Mouse (Mus musculus): ENCODE data around the gene Ddx28. TPM values are rescaled to one million over a fixed set of nuclear protein-coding genes. Genes with fewer than 3 reads are reported as not detected.

The Ddx28 gene
- 21.0 and 22.4 TPM in 2 replicates for polyA plus RNA-seq (2014; fragmentation: Nextera tagmentation; extraction: Ambion mirVana)

DNA sequence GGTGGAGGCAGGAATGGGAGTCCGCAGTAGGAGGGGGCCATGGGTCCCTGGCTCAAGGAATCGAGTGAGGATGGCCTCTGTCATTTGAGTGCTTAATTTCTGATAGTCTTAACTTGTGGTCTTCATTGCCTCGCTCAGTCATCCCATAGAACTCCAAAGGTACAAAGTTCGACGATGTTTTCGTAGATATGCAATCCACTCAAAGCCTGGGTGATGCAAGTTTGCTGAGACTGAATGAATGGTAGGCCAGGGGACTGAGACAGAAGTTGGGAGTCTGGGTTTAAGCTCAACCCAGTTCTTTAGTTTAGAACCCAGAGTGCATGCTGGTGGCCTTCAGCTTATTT, at the start of gene Ddx28:
TSS of gene Ddx28 (minus strand) at position 240 of the 344 bp plus-strand sequence.
- H3K27ac ChIP-seq (ENCODE audit: low read depth, low read length): no peak within 1 kb of the TSS
- H3K9me3 ChIP-seq (ENCODE audit: control insufficient read depth, low read length): no peaks in the 10 kb centered on the region
- H3K36me3 ChIP-seq (ENCODE audit: control insufficient read depth, insufficient read depth, low read length): no peaks in the 10 kb centered on the region; the same call in 1 of the 2 replicates
- H3K4me2 ChIP-seq (ENCODE audit: low read depth, low read length, severe bottlenecking): peak within 1 kb of the TSS; percentile 96
- no peaks in the 10 kb centered on the region for H3K27me3 ChIP-seq (ENCODE audit: control insufficient read depth, insufficient read depth, low read length)
- peaks cover 4% of the 10 kb centered on the region for H3K4me1 ChIP-seq (replicated peaks; ENCODE audit: control insufficient read depth, insufficient read depth, low read length)
- H3K4me3 ChIP-seq (ENCODE audit: low read depth, low read length): peak within 1 kb of the TSS; percentile 93
- H3K9ac ChIP-seq (ENCODE audit: low read length): peak within 1 kb of the TSS; percentile 84
- 5% methylated on average over 6 of the region's 6 CpGs for WGBS
- DNase-seq (ENCODE audit: low spot score): no peak
- ATAC-seq (replicated peaks; ENCODE audit: low FRiP score): no peak

DNA sequence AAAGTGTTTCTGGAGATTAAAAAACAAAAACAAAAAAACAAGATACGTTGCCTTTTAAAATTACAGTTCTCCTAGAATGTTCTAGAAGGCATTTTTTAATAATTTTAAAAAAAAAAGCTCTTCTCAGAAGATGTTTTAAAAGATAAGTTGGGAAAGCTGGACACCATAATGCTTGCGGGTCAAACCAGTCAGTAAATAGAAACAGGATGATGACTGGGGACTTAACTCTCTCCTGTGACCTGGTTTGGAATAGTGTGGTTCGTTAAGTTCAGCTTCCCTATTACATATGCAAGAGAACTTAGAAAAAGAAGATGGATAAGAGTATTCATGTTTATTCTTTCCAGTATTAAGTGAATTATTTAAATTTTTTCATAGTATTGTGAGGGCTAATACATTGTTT, 48.8 kb upstream of the Ddx28 start:
- H3K9me3 ChIP-seq (ENCODE audit: control insufficient read depth, low read length): no peaks in the 10 kb centered on the region
- H3K36me3 ChIP-seq (ENCODE audit: control insufficient read depth, insufficient read depth, low read length): no peaks in the 10 kb centered on the region
- no peaks in the 10 kb centered on the region for H3K27me3 ChIP-seq (ENCODE audit: control insufficient read depth, insufficient read depth, low read length)
- no peak for DNase-seq (ENCODE audit: low spot score)
- 4% methylated on average over 3 of the region's 3 CpGs for WGBS
- ATAC-seq (replicated peaks; ENCODE audit: low FRiP score): no peak
- no peaks in the 10 kb centered on the region; the same call in 1 of the 2 replicates for H3K4me1 ChIP-seq (replicated peaks; ENCODE audit: control insufficient read depth, insufficient read depth, low read length)
- no peak overlapping the region for H3K27ac ChIP-seq (ENCODE audit: low read depth, low read length)
- peak overlapping the region; percentile 49 for H3K4me2 ChIP-seq (ENCODE audit: low read depth, low read length, severe bottlenecking)
- peak overlapping the region; percentile 86 for H3K4me3 ChIP-seq (ENCODE audit: low read depth, low read length)
- no peak overlapping the region; the same call in 1 of the 2 replicates for H3K9ac ChIP-seq (ENCODE audit: low read length)

DNA sequence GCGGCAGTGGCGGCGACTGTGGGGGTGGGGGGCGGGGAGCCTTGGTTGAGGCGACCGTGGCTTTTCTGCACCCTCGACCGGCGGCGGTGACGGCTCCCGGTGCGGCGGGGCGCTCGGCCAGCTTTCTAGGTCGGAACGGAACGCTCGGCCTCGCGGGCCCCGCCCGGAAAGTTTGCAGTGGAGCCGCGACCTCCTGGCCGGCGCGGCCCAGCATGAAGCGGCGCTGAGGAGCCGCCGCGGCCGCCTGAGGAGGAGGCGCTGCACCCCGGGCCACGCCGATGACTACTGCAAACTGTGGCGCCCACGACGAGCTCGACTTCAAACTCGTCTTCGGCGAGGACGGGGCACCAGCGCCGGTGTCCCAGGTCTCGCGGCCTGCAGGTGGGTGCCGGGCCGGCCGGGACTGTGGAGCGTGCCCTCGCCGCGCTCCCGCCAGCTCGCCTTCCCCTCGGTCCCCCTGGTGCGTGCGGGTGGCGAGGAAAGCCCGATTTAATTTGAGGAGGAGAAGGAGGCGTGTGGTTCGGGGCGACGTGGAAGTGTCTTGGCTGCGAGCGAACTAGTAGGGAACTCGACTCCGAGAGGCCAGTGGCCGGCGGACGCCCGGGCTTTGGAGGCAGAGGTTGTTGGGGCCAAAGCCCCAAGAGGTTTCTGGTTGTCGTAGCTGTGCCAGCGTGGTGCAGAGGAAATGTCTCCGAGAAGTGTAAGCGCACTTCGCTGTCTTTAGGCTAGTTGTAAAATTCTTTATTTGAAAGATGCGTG, 48.1 kb upstream of the Ddx28 start:
- ATAC-seq (replicated peaks; ENCODE audit: low FRiP score) (peak; percentile 84), DNase-seq (ENCODE audit: low spot score) (peak; percentile 85)
- Histone ChIP-seq H3K27ac (ENCODE audit: low read depth, low read length) (peak overlapping the region; percentile 86), H3K4me2 (ENCODE audit: low read depth, low read length, severe bottlenecking) (peak overlapping the region; percentile 49), H3K9me3 (ENCODE audit: control insufficient read depth, low read length) (no peaks in the 10 kb centered on the region), H3K9ac (ENCODE audit: low read length) (peak overlapping the region; percentile 81), H3K27me3 (ENCODE audit: control insufficient read depth, insufficient read depth, low read length) (no peaks in the 10 kb centered on the region), H3K36me3 (ENCODE audit: control insufficient read depth, insufficient read depth, low read length) (no peaks in the 10 kb centered on the region), H3K4me1 (replicated peaks; ENCODE audit: control insufficient read depth, insufficient read depth, low read length) (no peaks in the 10 kb centered on the region; the same call in 1 of the 2 replicates), H3K4me3 (ENCODE audit: low read depth, low read length) (peak overlapping the region; percentile 86)
- WGBS: 0% methylated on average over 77 of the region's 83 CpGs

DNA sequence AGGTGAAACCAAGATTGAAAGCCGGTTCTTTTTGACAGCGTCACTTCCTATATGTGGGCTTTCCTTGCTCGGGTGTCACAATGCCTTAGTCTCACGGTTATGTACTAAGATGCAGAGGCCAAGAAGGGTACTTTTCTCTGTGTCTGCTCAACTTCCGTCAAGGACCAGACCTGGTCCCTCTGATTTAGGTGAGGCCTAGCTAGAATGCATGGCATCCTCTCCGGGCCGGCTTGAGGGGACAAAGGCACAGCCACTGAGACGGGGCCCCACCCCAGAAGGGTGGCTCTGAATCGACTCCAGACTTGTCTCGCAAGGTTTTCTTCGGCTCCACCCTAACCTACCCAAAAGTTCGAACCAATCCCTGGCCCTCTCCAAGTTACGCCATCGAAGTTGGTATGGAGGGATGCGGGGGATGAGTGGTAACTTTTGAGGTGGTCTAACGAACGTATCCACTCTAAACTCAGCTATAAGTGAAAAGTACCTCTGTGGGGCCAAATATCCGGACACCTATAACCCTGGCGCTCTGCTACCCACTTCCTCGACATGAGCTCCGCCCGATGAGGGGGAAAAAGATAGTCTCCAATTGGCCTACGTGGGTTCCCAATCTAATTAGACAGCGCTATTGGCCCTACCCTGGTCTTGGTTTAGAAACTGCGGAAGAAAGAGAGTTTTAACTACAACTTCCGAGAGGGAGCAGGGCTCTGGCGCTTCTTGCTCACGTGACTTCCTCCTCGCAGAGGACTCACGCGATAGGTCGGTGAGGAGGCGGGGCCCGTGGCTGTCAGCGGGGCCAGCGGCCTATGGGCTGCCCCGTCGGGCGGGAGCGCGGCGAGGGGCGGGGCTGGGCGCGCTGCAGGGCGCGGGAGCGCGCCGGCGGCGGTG, 47.3 kb upstream of the Ddx28 start, which contains the start of gene Nfatc3:
TSS of gene Nfatc3 (plus strand) at position 110 of the 882 bp plus-strand sequence.
- WGBS: 1% methylated on average over 45 of the region's 52 CpGs
- no peaks in the 10 kb centered on the region for H3K36me3 ChIP-seq (ENCODE audit: control insufficient read depth, insufficient read depth, low read length)
- H3K4me1 ChIP-seq (replicated peaks; ENCODE audit: control insufficient read depth, insufficient read depth, low read length): no peaks in the 10 kb centered on the region; the same call in 1 of the 2 replicates
- no peaks in the 10 kb centered on the region for H3K27me3 ChIP-seq (ENCODE audit: control insufficient read depth, insufficient read depth, low read length)
- H3K9me3 ChIP-seq (ENCODE audit: control insufficient read depth, low read length): no peaks in the 10 kb centered on the region
- ATAC-seq (replicated peaks; ENCODE audit: low FRiP score) (peak; percentile 98), DNase-seq (ENCODE audit: low spot score) (peak; percentile 98)
- peak within 1 kb of the TSS; percentile 81 for H3K9ac ChIP-seq (ENCODE audit: low read length)
- peak within 1 kb of the TSS; percentile 86 for H3K27ac ChIP-seq (ENCODE audit: low read depth, low read length)
- peak within 1 kb of the TSS; percentile 86 for H3K4me3 ChIP-seq (ENCODE audit: low read depth, low read length)
- peak within 1 kb of the TSS; percentile 94 for H3K4me2 ChIP-seq (ENCODE audit: low read depth, low read length, severe bottlenecking)

DNA sequence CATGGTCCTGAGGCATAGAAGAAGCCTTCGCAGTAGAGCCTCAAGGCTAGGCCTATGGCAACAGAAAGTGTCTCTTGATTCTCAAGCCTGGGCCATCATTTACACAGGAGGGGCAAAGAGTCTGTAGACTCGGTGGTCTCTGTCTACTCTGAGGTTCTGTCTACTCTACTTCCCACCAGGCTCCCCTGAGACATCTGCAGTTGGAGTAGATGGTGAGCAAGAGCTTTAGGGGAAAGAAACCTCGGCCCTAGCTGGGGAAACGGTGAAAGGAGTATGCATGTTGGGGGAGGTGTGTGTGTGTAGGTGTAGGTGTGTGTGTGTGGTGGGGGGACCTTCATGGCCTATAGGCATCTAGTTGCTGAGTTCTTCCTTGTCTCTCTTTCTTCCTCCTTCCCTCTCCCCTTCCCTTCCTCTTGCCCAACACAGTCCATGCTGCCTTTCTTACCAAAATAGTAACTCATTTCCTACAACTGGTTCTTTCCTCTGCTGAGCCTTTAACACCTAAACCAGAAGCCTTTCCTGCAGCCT, 44.8 kb upstream of the Ddx28 start:
- Histone ChIP-seq H3K36me3 (ENCODE audit: control insufficient read depth, insufficient read depth, low read length) (no peaks in the 10 kb centered on the region), H3K9me3 (ENCODE audit: control insufficient read depth, low read length) (no peaks in the 10 kb centered on the region), H3K4me1 (replicated peaks; ENCODE audit: control insufficient read depth, insufficient read depth, low read length) (no peaks in the 10 kb centered on the region; the same call in 1 of the 2 replicates), H3K4me3 (ENCODE audit: low read depth, low read length) (no peak overlapping the region), H3K4me2 (ENCODE audit: low read depth, low read length, severe bottlenecking) (no peak overlapping the region), H3K9ac (ENCODE audit: low read length) (no peak overlapping the region), H3K27me3 (ENCODE audit: control insufficient read depth, insufficient read depth, low read length) (no peaks in the 10 kb centered on the region), H3K27ac (ENCODE audit: low read depth, low read length) (no peak overlapping the region)
- ATAC-seq (replicated peaks; ENCODE audit: low FRiP score): no peak
- no peak for DNase-seq (ENCODE audit: low spot score)
- WGBS: 93% methylated on average over 4 of the region's 4 CpGs

DNA sequence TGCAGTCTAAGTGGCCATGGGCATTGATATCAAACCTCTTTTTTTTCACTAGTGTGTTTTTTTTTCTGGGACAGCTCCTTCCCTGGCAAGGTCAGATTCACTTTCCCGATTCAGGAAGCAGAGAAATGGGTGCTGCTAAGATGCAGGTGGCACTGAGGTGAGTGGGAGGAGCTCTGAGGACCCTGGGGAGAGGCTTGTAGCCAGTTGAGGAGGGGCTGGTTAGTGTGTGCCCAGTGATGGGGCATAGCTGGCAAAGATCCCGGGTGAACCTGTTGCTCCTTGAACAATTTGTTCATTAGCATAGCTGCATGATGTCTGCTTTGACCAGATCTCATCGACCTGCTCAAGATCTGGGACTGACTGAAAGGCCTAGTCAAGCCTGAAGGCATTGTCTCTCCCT, 43.4 kb upstream of the Ddx28 start:
- Histone ChIP-seq H3K9me3 (ENCODE audit: control insufficient read depth, low read length) (no peaks in the 10 kb centered on the region), H3K9ac (ENCODE audit: low read length) (no peak overlapping the region), H3K27ac (ENCODE audit: low read depth, low read length) (no peak overlapping the region), H3K4me1 (replicated peaks; ENCODE audit: control insufficient read depth, insufficient read depth, low read length) (no peaks in the 10 kb centered on the region; the same call in 1 of the 2 replicates), H3K36me3 (ENCODE audit: control insufficient read depth, insufficient read depth, low read length) (no peaks in the 10 kb centered on the region), H3K4me3 (ENCODE audit: low read depth, low read length) (no peak overlapping the region), H3K27me3 (ENCODE audit: control insufficient read depth, insufficient read depth, low read length) (no peaks in the 10 kb centered on the region), H3K4me2 (ENCODE audit: low read depth, low read length, severe bottlenecking) (no peak overlapping the region)
- DNase-seq (ENCODE audit: low spot score) (no peak), ATAC-seq (replicated peaks; ENCODE audit: low FRiP score) (no peak)
- 60% methylated on average over 3 of the region's 3 CpGs for WGBS

DNA sequence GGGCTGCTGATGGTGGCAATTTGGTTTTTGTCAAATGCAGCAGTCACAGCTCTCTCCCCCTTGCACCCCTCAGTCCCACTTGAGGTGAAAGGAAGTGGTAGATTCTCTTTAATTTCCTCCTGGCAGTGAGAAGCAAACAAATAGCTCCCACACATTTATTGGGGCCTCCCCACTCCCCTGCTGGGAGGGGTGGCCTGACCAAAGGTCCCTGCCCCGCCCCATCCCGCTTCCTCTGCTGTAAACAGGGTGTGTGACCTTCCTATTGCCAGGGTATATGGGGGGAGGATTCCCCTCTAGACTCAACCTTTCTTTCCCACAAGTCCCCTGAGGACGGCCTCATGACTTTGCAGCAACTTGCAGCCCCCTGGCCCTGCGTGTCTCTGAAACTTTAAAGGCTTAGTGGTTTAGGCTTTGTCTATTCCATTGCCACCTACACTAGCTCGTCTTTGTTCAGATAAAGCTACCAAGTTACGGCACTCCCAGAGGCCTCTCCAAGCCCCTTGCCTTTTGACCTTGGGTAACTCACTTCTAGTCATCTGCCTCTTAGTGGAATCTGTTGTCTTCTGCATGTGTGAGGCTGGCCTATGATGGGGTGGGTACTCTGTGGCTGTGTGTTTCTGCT, 42.6 kb upstream of the Ddx28 start:
- H3K27ac ChIP-seq (ENCODE audit: low read depth, low read length): no peak overlapping the region
- H3K27me3 ChIP-seq (ENCODE audit: control insufficient read depth, insufficient read depth, low read length): no peaks in the 10 kb centered on the region
- WGBS: 83% methylated on average over 6 of the region's 6 CpGs
- DNase-seq (ENCODE audit: low spot score): no peak
- no peak overlapping the region for H3K4me3 ChIP-seq (ENCODE audit: low read depth, low read length)
- H3K9ac ChIP-seq (ENCODE audit: low read length): no peak overlapping the region
- ATAC-seq (replicated peaks; ENCODE audit: low FRiP score): no peak
- no peaks in the 10 kb centered on the region; the same call in 1 of the 2 replicates for H3K4me1 ChIP-seq (replicated peaks; ENCODE audit: control insufficient read depth, insufficient read depth, low read length)
- no peaks in the 10 kb centered on the region for H3K9me3 ChIP-seq (ENCODE audit: control insufficient read depth, low read length)
- H3K36me3 ChIP-seq (ENCODE audit: control insufficient read depth, insufficient read depth, low read length): no peaks in the 10 kb centered on the region
- no peak overlapping the region for H3K4me2 ChIP-seq (ENCODE audit: low read depth, low read length, severe bottlenecking)

DNA sequence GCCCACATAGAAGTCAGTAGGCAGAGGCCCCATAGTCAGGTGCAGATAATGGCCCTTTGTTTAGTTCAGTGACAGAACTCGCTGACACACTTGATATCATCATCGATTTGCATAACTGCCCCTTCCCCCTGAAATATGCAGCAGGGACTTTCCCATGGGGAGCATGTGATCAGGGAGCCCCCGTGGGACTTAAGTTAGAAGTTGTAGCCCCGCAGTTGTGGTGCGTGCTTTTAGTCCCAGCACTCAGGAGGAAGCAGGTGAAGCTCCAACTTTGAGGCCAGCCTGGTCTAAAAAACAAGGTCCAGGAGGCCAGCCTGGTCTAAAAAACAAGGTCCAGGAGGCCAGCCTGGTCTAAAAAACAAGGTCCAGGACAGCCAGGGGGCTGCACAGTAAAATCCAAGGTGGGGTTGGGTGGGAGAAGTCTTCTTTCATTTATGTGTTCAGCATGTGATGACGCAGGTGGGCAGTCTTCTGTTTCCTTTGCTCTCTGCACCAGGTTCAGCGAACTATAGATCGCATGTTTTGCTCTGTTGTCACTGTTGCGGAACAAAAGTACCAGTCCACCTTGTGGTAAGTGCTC, 40.9 kb upstream of the Ddx28 start:
- Histone ChIP-seq H3K9ac (ENCODE audit: low read length) (no peak overlapping the region), H3K4me1 (replicated peaks; ENCODE audit: control insufficient read depth, insufficient read depth, low read length) (no peaks in the 10 kb centered on the region), H3K4me2 (ENCODE audit: low read depth, low read length, severe bottlenecking) (no peak overlapping the region), H3K36me3 (ENCODE audit: control insufficient read depth, insufficient read depth, low read length) (no peaks in the 10 kb centered on the region), H3K4me3 (ENCODE audit: low read depth, low read length) (no peak overlapping the region), H3K9me3 (ENCODE audit: control insufficient read depth, low read length) (no peaks in the 10 kb centered on the region), H3K27me3 (ENCODE audit: control insufficient read depth, insufficient read depth, low read length) (no peaks in the 10 kb centered on the region), H3K27ac (ENCODE audit: low read depth, low read length) (no peak overlapping the region)
- WGBS: 91% methylated on average over 9 of the region's 9 CpGs
- DNase-seq (ENCODE audit: low spot score): no peak
- no peak for ATAC-seq (replicated peaks; ENCODE audit: low FRiP score)
